Mouse (Mus musculus) lung, postnatal 25 days (tissue): ENCODE measurements around the gene Gm10944.

Experiments used
- DNase-seq: peaks from one replicate; pipeline ENCODE4 v3.0.0; 2022; ENCODE audit warnings: low spot score

The Gm10944 gene

GRCm38 (mm10) chr10:10681048-10681447, at the start of gene Gm10944:
Gene Gm10944 (plus strand): TSS chr10:10681348.
- no peak for DNase-seq

DNA sequence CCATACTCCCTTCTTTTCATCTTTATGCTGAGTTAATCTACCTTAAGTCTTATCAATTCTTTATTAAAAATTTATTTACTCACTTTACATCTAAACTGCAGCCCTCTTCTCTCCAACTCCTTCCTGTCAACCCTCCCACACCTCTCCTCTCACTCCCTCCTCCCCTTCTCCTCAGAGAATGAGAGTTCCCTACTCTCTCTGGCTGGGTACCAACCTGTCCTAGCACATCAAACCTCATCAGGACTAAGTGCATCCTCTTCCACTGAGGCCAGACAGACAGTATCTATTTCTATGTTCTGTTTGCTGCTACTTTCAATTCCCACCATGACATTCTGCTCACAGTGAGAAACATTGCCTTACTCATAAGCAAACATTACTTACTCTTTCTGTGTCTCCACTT, 25.2 kb upstream of the Gm10944 start:
- no peak for DNase-seq

DNA sequence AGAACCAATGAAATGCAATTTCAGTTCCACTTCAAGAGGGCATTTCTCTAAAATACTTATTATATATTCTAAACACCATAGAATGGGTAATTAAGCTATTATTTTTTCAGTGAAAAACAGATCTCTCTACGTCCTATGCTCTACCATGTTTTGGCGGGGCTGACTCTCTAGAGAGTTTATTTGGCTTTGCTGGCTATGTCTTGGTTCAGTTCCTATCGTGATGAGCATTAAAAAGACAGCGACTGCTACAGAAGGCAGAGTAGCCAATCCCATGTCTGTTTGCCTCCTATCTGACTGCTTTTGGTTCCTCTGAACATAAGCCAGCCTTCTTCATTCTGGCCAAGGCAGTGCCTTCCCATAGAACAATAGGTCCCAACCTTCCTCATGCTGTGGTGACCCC, 24.5 kb upstream of the Gm10944 start:
- DNase-seq, result no peak

DNA sequence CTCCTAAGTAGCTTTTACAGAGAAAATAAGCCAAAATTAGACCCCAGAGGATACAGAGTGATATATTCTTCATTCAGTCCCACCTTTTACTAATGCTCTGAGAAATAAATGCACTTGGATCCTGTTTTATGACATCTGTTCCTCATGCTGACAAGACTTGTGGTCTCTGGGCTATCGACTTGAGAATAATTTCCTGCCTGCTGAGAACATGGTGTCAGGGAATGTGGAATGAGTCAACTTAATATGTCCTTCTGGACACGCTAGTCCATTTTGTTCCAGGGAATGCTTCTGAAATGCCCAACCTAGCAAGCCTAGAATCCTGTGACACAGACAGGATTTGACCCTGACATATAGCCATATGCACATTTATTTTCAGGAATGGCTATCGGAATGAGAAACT, 22.0 kb upstream of the Gm10944 start:
- no peak for DNase-seq

- no peak for DNase-seq
Measured at GRCm38 (mm10) chr10:10659976-10660375, 21.2 kb upstream of the Gm10944 start.

DNA sequence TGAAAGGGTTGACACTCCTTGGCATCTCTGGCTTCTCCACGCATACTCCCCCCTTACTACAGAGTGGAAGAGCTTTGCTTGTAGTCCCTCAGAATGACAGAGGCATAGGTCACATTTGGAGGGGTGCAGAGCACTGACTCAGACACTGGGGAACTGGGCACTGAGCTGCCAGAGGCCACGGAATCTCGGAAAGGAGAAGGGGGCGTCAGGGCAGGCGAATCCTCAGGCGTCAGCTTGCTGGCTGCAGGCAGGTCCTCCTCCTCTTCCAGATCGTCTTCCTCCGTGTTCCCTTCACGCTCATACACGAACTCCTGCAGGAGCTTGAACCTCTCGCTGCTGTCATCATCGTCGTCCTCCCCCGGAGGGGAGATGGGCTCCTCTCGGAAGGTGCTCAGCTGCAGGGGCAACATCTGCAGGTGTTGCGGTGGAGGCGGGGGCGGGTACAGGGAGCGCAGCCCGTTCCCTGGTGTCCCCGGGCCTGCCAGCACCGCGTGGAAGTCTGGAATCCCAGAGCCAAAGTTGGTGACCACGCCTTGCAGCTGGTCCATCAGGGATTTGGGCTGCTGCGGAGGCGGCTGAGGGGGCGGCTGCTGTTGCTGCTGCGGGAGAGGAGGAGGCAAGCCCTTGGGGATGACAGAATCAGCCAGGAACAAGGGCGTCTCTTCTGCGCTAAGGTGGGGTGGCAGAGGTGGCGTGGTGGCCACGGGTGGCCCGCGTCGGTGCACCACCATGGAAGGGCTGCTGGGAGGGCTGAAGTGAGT, 7.9 kb downstream of the Gm10944 start:
- DNase-seq, result no peak

DNA sequence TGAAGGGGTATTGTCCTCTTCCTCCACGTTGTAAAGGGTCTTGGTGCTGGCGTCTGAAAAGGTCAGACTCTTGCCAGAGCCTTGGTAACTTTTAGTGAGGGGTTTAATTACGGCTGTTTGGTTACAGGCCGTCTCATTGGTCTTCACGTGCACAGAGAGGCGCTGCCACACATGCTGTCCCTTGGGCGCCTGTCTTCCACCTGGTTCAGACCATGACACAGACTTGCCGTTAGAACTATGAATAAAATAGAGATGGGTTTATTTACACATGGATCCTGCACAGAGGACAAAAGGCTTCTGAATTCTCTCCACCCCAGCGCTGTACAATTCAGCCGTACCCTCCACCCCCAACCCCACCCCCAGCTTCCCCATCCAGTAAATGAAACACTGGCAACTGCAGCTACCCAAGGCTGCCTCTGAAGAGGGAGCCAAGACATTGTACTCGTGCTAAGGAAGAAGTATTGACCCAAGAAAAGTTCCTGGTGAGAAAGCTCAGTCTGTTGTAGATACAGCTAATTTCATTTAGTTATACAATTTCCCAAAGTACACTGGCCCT, 8.6 kb downstream of the Gm10944 start:
- DNase-seq, result no peak

DNA sequence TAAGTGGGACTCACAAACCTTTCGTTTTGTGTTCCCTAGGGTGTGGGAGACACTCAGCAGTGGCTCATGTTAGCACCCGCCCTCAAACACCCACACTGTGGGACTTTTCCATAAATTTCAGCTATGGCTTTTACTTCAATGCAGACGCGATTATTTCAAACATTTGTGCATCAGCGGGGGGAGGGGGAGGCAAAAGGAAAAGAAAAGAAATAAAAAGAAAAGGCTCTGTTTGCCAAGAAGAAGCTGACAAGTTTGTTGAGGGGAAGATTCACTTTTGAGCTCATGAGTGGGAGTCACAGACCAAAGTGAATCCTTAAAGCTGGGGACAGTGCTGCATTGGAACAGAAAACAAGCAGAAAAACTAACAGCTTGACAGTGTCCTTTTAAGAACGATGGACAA, 16.3 kb downstream of the Gm10944 start:
- DNase-seq, result no peak

GRCm38 (mm10) chr10:10700903-10701302, 19.8 kb downstream of the Gm10944 start:
- no peak for DNase-seq

GRCm38 (mm10) chr10:10701326-10701725, 20.2 kb downstream of the Gm10944 start:
- no peak for DNase-seq

GRCm38 (mm10) chr10:10708031-10708430, 26.9 kb downstream of the Gm10944 start:
- no peak for DNase-seq

DNA sequence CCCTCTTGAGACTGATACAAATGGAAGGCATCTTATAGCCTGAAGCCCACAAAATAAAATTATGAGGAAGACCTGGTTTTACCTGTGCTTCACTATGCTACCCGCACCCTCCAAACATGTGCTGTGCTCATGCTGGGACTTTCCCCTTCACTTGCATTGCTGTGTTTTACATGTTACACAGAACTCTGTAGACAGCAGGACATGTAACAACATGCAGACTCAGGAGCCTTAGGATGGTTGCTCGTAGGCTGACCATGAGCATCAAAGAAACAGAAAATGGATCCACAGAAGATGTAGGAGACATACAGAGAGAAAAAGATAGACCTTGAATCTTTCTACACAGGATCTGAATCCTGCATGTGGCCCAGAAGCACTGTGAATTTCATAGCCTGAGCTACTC, 29.2 kb downstream of the Gm10944 start:
- no peak for DNase-seq

GRCm38 (mm10) chr10:10710837-10711236, 29.7 kb downstream of the Gm10944 start:
- DNase-seq, result no peak

GRCm38 (mm10) chr10:10726501-10726900, 45.4 kb downstream of the Gm10944 start:
- no peak for DNase-seq
